Comparison of ENCODE assay signal across 23 mouse cellular contexts in genomic region chr5:139189726-139190125, GRCm38 (mm10). TPM values are rescaled to one million over a fixed set of nuclear protein-coding genes. Genes with fewer than 3 reads are reported as not detected.
DNase-seq lines count a peak whose midpoint lies in the region; ATAC-seq lines count a peak whose summit lies in the region.
"Had no signal": no experiment of that assay in that cellular context is flagged by ENCODE, and none has a peak within 500 bp of the region (broad histone marks: within the 10 kb centered on the region; RNA-seq: fewer than 3 reads in every experiment).

No protein-coding gene starts in this region.

- no peaks in the 10 kb centered on the region for H3K9me3 ChIP-seq in embryonic facial prominence, embryonic 10.5 days
- H3K9me3 ChIP-seq: embryonic facial prominence, embryonic 12.5 days; forebrain, embryonic 13.5 days; forebrain, embryonic 15.5 days; G1E had no signal

- H3K27me3 ChIP-seq in embryonic facial prominence, embryonic 10.5 days (replicated peaks; ENCODE audit: low read depth, poor library complexity, severe bottlenecking) = no peaks in the 10 kb centered on the region
- H3K27me3 ChIP-seq: CH12.LX; embryonic facial prominence, embryonic 12.5 days; forebrain, embryonic 13.5 days; forebrain, embryonic 15.5 days had no signal

- DNase-seq in frontal cortex, postnatal 25 days (ENCODE audit: low spot score in 2 of 2) = no peak
- DNase-seq in 3134 (ENCODE audit: extremely low read depth, insufficient read length, low spot score) (peak; percentile 63), NIH3T3 (ENCODE audit: low read depth) (peak; percentile 70)
- no peak for DNase-seq in adrenal gland, postnatal 36 days
- no peak for DNase-seq in embryonic facial prominence, embryonic 10.5 days (ENCODE audit: low spot score)
- DNase-seq: adrenal gland, adult 2 months; adrenal gland, postnatal 10 days; B cell, adult 2 months; cerebellum, adult 18-20 months; cerebellum, adult 8-10 months; cerebellum, adult 9-11 months; cerebellum, postnatal 14 days; cerebellum, postnatal 36 days; embryo, embryonic 11 days; forebrain, postnatal 0 days had no signal

- H3K4me3 ChIP-seq in embryonic facial prominence, embryonic 10.5 days = no peak overlapping the region
- H3K4me3 ChIP-seq: embryonic facial prominence, embryonic 12.5 days; forebrain, embryonic 13.5 days; forebrain, embryonic 15.5 days had no signal

- 93% methylated on average over 5 of the region's 5 CpGs for WGBS in embryonic facial prominence, embryonic 10.5 days

- no peak overlapping the region for H3K27ac ChIP-seq in embryonic facial prominence, embryonic 10.5 days (replicated peaks)
- H3K27ac ChIP-seq: embryonic facial prominence, embryonic 12.5 days; forebrain, embryonic 13.5 days; forebrain, embryonic 15.5 days had no signal

- 0 out of 2 replicates have a peak, but pooled peaks have one; percentile 18 for ATAC-seq in frontal cortex, adult (ENCODE audit: low TSS enrichment)
- ATAC-seq: CD4-positive, CD25-positive, alpha-beta regulatory T cell, adult 4 months; forebrain, embryonic 13.5 days; forebrain, embryonic 15.5 days; forebrain, postnatal 0 days had no signal

- peaks cover 46% of the 10 kb centered on the region for H3K36me3 ChIP-seq in embryonic facial prominence, embryonic 10.5 days (replicated peaks)

- H3K4me1 ChIP-seq in embryonic facial prominence, embryonic 10.5 days = no peaks in the 10 kb centered on the region
- H3K4me1 ChIP-seq: embryonic facial prominence, embryonic 12.5 days; forebrain, embryonic 13.5 days; forebrain, embryonic 15.5 days had no signal

RNA-seq across cellular contexts. Expression of gene Sun1, which starts 10.7 kb away (rescaled TPM):
- 100 to 1,000 TPM in 1 of 2 experiments, 10 to 100 TPM in 1; 73.4 to 105 TPM for total RNA-seq in adrenal gland, postnatal 36 days (2021)
- 50.5 and 50.6 TPM in 2 replicates for polyA plus RNA-seq in embryonic facial prominence, embryonic 10.5 days (2016; fragmentation: Nextera tagmentation; extraction: Ambion mirVana)

RNA-seq across cellular contexts. Expression of gene Dnaaf5, which starts 39.7 kb away (rescaled TPM):
- total RNA-seq in adrenal gland, postnatal 36 days (2021) = 10 to 100 TPM; 22.7 to 22.8 TPM
- 9.6 and 10.6 TPM in 2 replicates for polyA plus RNA-seq in embryonic facial prominence, embryonic 10.5 days (2016; fragmentation: Nextera tagmentation; extraction: Ambion mirVana)

RNA-seq across cellular contexts. Expression of gene Prkar1b, which starts 39.9 kb away (rescaled TPM):
- total RNA-seq in adrenal gland, postnatal 36 days (2021) = 10 to 100 TPM; 20.2 to 52.4 TPM
- 7.3 and 9.0 TPM in 2 replicates for polyA plus RNA-seq in embryonic facial prominence, embryonic 10.5 days (2016; fragmentation: Nextera tagmentation; extraction: Ambion mirVana)
- total RNA-seq: CH12.LX; common myeloid progenitor, adult 5-6 weeks had no signal
- polyA plus RNA-seq: G1E had no signal

Comparison
In these comparisons a context has a peak if more than half of its experiments do, and no peak if none do; other contexts are left out.
1. DNase-seq: peak in 3134 (single experiment) and NIH3T3 (single experiment); none in frontal cortex, postnatal 25 days (0 of 2), adrenal gland, postnatal 36 days (0 of 2) and embryonic facial prominence, embryonic 10.5 days (single experiment).